Mouse (Mus musculus): ENCODE results near the gene Rubcnl. TPM values are rescaled to one million over a fixed set of nuclear protein-coding genes. Genes with fewer than 3 reads are reported as not detected.
A peak's percentile ranks its signal among the peaks of the same experiment; 100 is the strongest.

The Rubcnl gene
- polyA plus RNA-seq, 2 experiments: 0.09 to 0.21 TPM

DNA sequence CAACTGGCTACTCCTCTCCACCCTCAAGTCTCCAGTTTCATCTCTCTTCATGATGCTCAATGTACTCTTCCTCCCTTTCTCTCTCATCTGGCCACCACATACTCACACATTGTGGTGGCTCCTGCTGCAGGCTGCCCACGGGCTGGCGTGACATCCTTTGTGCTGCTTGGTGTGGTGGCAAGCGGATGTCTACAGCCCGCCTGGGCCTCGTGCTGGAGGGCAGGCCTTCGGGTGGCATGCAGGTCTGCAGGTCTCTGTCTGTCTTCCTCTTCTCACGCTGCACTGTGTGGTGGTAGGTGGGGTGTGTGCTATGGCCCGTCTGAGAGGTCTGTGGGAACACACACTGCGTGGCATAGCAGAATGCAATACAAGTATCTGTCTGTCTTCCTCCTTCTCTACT, 6.7 kb downstream of the Rubcnl start:
- TF ChIP-seq EP300 (IDR thresholded peaks at IDR 0.05; ENCODE audit: low read depth) (no peak), CTCF (IDR thresholded peaks at IDR 0.05; ENCODE audit: low read depth) (no peak)
- WGBS (ENCODE audit: insufficient replicate concordance): 59% methylated on average over 9 of the region's 9 CpGs
- H3K27ac ChIP-seq: no peak overlapping the region

DNA sequence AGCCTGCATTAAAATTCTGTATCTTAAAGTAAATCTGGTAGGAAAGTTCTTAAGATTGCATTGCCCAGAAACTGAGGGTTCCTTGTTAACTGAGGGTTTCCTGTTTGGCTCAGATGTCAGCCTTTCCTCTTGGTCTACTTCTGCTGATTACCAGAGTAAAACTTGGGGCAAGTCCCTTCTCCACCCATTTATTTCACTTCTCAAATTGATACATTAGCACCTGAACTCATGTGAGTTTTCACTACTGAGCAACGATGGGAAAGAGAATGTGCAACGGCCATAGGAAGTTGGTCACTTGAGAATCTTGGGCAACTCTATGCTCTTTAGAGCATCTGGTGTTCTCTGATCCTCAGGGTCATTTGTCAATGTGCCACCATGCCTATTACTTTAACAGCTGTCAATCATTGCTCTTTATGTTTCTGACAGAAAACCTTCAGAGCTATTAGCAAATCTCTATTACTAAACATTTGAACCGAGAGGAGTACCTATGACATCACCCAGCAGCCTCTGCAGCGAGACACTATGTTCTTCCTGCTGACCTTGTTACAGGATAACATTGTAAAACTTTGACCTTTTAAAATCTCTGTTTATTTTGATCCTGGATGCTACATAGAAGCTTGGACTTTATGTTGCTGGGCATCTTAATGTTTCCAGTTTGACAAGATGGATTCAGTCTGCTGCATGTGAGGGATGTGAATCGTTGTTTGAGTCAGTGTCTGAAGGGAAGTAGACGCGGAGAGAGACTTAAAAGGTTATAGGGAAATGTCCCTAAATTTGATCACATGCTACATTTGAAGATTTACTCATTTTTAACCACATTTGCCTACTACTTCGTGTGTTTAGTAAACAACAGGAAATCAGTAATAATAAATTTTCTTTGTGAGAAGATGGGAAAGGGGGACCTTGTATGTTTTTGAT, 9.2 kb downstream of the Rubcnl start:
- H3K9me3 ChIP-seq (ENCODE audit: control insufficient read depth, low read length): no peaks in the 10 kb centered on the region
- H3K36me3 ChIP-seq (replicated peaks; ENCODE audit: control insufficient read depth, insufficient read depth, low read depth): no peaks in the 10 kb centered on the region
- H3K9ac ChIP-seq (replicated peaks): no peak overlapping the region
- DNase-seq (ENCODE audit: low read depth in 3 of 3, low spot score in 3 of 3): no peak
- no peak for TF ChIP-seq CTCF (IDR thresholded peaks at IDR 0.05; ENCODE audit: low read depth)
- no peak for TF ChIP-seq EP300 (IDR thresholded peaks at IDR 0.05; ENCODE audit: low read depth)
- WGBS (ENCODE audit: insufficient replicate concordance): 54% methylated on average over 8 of the region's 8 CpGs
- H3K27ac ChIP-seq: no peak overlapping the region
- no peak overlapping the region for H3K4me3 ChIP-seq (ENCODE audit: insufficient read depth in 1 of 2, low read depth in 2 of 2, low read length in 2 of 2)
- ATAC-seq (ENCODE audit: insufficient read depth): no peak
- H3K27me3 ChIP-seq (ENCODE audit: control insufficient read depth, insufficient read depth, low read length): no peaks in the 10 kb centered on the region
- no peaks in the 10 kb centered on the region for H3K4me1 ChIP-seq (replicated peaks; ENCODE audit: control insufficient read depth in 2 of 2, insufficient read depth in 2 of 2, low read length in 1 of 2)
- no peak overlapping the region for H3K4me2 ChIP-seq (ENCODE audit: low read depth)

More for the DNA sequence above, 6.7 kb downstream of the Rubcnl start:
- no peak overlapping the region for H3K4me3 ChIP-seq (ENCODE audit: insufficient read depth in 1 of 2, low read depth in 2 of 2, low read length in 2 of 2)
- no peaks in the 10 kb centered on the region for H3K36me3 ChIP-seq (replicated peaks; ENCODE audit: control insufficient read depth, insufficient read depth, low read depth)
- 0 out of 4 replicates have a peak, but pooled peaks cover 0 to 2% of the 10 kb centered on the region in 2 experiments for H3K4me1 ChIP-seq (replicated peaks; ENCODE audit: control insufficient read depth in 2 of 2, insufficient read depth in 2 of 2, low read length in 1 of 2)
- ATAC-seq (ENCODE audit: insufficient read depth): no peak
- DNase-seq (ENCODE audit: low read depth in 3 of 3, low spot score in 3 of 3): no peak
- H3K9ac ChIP-seq (replicated peaks): no peak overlapping the region
- no peaks in the 10 kb centered on the region for H3K9me3 ChIP-seq (ENCODE audit: control insufficient read depth, low read length)
- H3K27me3 ChIP-seq (ENCODE audit: control insufficient read depth, insufficient read depth, low read length): no peaks in the 10 kb centered on the region
- H3K4me2 ChIP-seq (ENCODE audit: low read depth): no peak overlapping the region

DNA sequence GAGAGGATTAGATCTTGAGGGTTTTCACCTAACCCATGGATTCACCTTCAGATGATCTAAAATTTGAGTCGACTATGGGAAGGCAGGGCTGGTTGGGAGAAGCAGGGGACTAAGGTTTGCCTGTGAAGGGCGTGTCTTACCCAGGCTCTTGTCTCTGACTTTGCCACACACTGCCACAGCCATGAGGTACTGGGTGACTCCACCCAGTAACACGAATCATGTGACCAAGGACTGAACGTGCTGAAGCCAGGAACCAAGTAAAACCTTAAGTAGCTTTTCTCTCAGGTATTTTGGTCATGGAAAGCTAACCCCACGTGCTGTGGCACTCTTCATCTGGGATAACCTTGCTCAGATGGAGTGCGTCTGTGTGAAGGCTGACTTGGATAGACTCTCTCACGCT, 14.9 kb downstream of the Rubcnl start:
- Histone ChIP-seq H3K27me3 (ENCODE audit: control insufficient read depth, insufficient read depth, low read length) (no peaks in the 10 kb centered on the region), H3K4me3 (ENCODE audit: insufficient read depth in 1 of 2, low read depth in 2 of 2, low read length in 2 of 2) (no peak overlapping the region), H3K36me3 (replicated peaks; ENCODE audit: control insufficient read depth, insufficient read depth, low read depth) (no peaks in the 10 kb centered on the region), H3K27ac (no peak overlapping the region), H3K9ac (replicated peaks) (no peak overlapping the region), H3K4me1 (replicated peaks; ENCODE audit: control insufficient read depth in 2 of 2, insufficient read depth in 2 of 2, low read length in 1 of 2) (peaks cover 0 to 13% of the 10 kb centered on the region in 2 experiments; a peak in 2 of 4 replicates), H3K4me2 (ENCODE audit: low read depth) (no peak overlapping the region), H3K9me3 (ENCODE audit: control insufficient read depth, low read length) (no peaks in the 10 kb centered on the region)
- DNase-seq (ENCODE audit: low read depth in 3 of 3, low spot score in 3 of 3) (no peak), ATAC-seq (ENCODE audit: insufficient read depth) (peak; percentile 59; the same call in 1 of the 2 replicates)
- TF ChIP-seq EP300 (IDR thresholded peaks at IDR 0.05; ENCODE audit: low read depth): no peak
- no peak for TF ChIP-seq CTCF (IDR thresholded peaks at IDR 0.05; ENCODE audit: low read depth)
- WGBS (ENCODE audit: insufficient replicate concordance): 42% methylated on average over 7 of the region's 7 CpGs

DNA sequence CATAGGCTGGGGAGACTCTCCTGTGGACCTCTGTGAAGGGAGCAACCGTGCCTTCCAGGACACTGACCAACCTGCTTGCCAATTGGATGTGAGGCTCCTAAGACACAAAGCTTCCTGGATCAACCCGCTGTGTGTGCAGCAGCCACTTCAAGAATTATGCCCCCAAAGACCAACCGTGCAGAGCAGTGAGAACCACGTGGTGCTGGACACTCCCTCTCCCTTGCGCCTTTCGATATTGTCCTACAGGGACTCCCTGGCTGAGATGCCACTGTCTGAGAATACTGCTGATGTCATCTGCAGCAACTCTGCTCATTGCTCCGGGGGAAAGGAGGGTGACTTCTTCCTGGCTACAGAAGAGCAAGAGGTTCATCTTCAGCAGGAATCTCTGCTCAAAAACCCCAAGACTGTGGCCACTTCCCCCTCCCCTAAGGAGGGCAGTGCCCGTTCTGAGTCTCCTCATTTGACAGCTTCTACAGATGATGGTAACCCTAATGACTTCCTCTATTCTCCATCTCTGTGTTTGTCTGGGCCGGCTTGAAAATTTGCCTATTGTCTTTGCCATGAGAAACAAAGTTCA, 16.3 kb downstream of the Rubcnl start:
- TF ChIP-seq EP300 (IDR thresholded peaks at IDR 0.05; ENCODE audit: low read depth) (no peak), CTCF (IDR thresholded peaks at IDR 0.05; ENCODE audit: low read depth) (no peak)
- H3K27me3 ChIP-seq (ENCODE audit: control insufficient read depth, insufficient read depth, low read length): no peaks in the 10 kb centered on the region
- H3K9ac ChIP-seq (replicated peaks): no peak overlapping the region
- no peak for DNase-seq (ENCODE audit: low read depth in 3 of 3, low spot score in 3 of 3)
- H3K27ac ChIP-seq: no peak overlapping the region
- WGBS (ENCODE audit: insufficient replicate concordance): 33% methylated on average over 9 of the region's 9 CpGs
- peaks cover 0 to 13% of the 10 kb centered on the region in 2 experiments; a peak in 2 of 4 replicates for H3K4me1 ChIP-seq (replicated peaks; ENCODE audit: control insufficient read depth in 2 of 2, insufficient read depth in 2 of 2, low read length in 1 of 2)
- H3K4me2 ChIP-seq (ENCODE audit: low read depth): no peak overlapping the region
- no peaks in the 10 kb centered on the region for H3K36me3 ChIP-seq (replicated peaks; ENCODE audit: control insufficient read depth, insufficient read depth, low read depth)
- ATAC-seq (ENCODE audit: insufficient read depth): no peak
- no peaks in the 10 kb centered on the region for H3K9me3 ChIP-seq (ENCODE audit: control insufficient read depth, low read length)
- no peak overlapping the region for H3K4me3 ChIP-seq (ENCODE audit: insufficient read depth in 1 of 2, low read depth in 2 of 2, low read length in 2 of 2)

DNA sequence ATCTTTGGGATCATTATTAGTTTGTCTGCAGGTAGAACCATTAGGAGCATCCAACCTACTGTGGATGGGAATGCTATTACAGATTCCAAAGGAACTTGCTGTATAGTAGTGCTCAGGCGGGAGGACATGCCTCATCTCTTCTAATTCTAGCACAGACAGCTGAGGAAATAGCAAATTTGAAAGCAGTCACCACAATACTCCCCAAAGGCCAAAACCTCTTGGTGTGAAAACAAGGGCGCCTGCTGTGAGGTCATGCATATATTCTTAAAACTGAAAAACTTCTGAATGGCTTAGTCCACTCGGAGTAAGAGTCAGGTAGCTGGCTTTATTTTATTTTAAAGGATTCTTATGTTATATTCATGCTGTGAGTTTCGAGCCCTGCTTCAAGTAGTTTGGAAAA, 16.9 kb downstream of the Rubcnl start:
- no peak overlapping the region for H3K4me2 ChIP-seq (ENCODE audit: low read depth)
- H3K36me3 ChIP-seq (replicated peaks; ENCODE audit: control insufficient read depth, insufficient read depth, low read depth): no peaks in the 10 kb centered on the region
- no peak overlapping the region for H3K9ac ChIP-seq (replicated peaks)
- H3K4me1 ChIP-seq (replicated peaks; ENCODE audit: control insufficient read depth in 2 of 2, insufficient read depth in 2 of 2, low read length in 1 of 2): peaks cover 0 to 13% of the 10 kb centered on the region in 2 experiments; a peak in 2 of 4 replicates
- DNase-seq (ENCODE audit: low read depth in 3 of 3, low spot score in 3 of 3) (no peak), ATAC-seq (ENCODE audit: insufficient read depth) (no peak)
- TF ChIP-seq EP300 (IDR thresholded peaks at IDR 0.05; ENCODE audit: low read depth) (no peak), CTCF (IDR thresholded peaks at IDR 0.05; ENCODE audit: low read depth) (no peak)
- H3K4me3 ChIP-seq (ENCODE audit: insufficient read depth in 1 of 2, low read depth in 2 of 2, low read length in 2 of 2): no peak overlapping the region
- WGBS (ENCODE audit: insufficient replicate concordance): 51% methylated on average over 4 of the region's 4 CpGs
- no peaks in the 10 kb centered on the region for H3K9me3 ChIP-seq (ENCODE audit: control insufficient read depth, low read length)
- H3K27ac ChIP-seq: no peak overlapping the region
- H3K27me3 ChIP-seq (ENCODE audit: control insufficient read depth, insufficient read depth, low read length): no peaks in the 10 kb centered on the region

Data from liver, embryonic 14.5 days (tissue).